Mouse (Mus musculus): ENCODE measurements around the gene Msx1. TPM values are rescaled to one million over a fixed set of nuclear protein-coding genes. Genes with fewer than 3 reads are reported as not detected.

Gene Msx1
- 4.7 and 6.2 TPM in 2 replicates for polyA plus RNA-seq (2012; rRNA removed)

GRCm38 (mm10) chr5:37824461-37824795, at the start of gene Msx1:
Gene Msx1, minus strand, starts transcription at chr5:37824583.
- Histone ChIP-seq H3K27ac (ENCODE audit: insufficient read depth, low read length) (peak within 1 kb of the TSS; percentile 46; the same call in 1 of the 2 replicates), H3K4me1 (ENCODE audit: control insufficient read depth, insufficient read depth, insufficient read length) (peaks cover 2% of the 10 kb centered on the region; the same call in 1 of the 2 replicates), H3K36me3 (ENCODE audit: control insufficient read depth, insufficient read depth, low read length) (no peaks in the 10 kb centered on the region), H3K27me3 (ENCODE audit: control insufficient read depth, insufficient read depth, low read length) (peaks cover 27% of the 10 kb centered on the region), H3K4me3 (ENCODE audit: extremely low read depth, insufficient read depth, insufficient read length) (peak within 1 kb of the TSS; percentile 48)
- TF ChIP-seq CTCF (IDR thresholded peaks at IDR 0.05; ENCODE audit: extremely low read depth, insufficient read depth, insufficient read length, insufficient replicate concordance) (no peak), POLR2A (IDR thresholded peaks at IDR 0.05; ENCODE audit: low read depth, low read length) (no peak)
- WGBS: 1% methylated on average over 37 of the region's 37 CpGs
- DNase-seq (ENCODE audit: low read depth in 1 of 2, low spot score in 2 of 2): no peak

DNA sequence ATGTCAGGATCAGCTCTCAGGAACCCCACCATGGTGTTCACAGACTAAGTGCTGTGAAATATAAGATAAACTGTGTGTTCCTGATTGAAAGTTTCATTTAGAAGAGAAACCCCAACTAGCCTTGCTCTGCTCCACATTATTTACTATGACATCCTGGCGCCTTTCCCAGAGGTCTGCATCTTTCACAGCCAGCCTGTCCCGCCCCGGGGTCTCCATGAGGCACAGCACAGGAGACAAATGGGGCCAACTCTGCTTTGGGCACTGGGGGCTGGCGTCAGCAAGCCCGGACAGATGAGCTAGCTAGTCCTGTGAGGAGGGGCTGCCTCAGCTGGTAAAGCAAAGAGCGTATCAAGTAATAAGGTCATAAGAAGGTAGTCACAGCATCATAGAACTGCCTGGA, 41.1 kb upstream of the Msx1 start:
- no peaks in the 10 kb centered on the region for H3K4me1 ChIP-seq (ENCODE audit: control insufficient read depth, insufficient read depth, insufficient read length)
- TF ChIP-seq CTCF (IDR thresholded peaks at IDR 0.05; ENCODE audit: extremely low read depth, insufficient read depth, insufficient read length, insufficient replicate concordance) (no peak), POLR2A (IDR thresholded peaks at IDR 0.05; ENCODE audit: low read depth, low read length) (no peak)
- no peak overlapping the region for H3K27ac ChIP-seq (ENCODE audit: insufficient read depth, low read length)
- DNase-seq (ENCODE audit: low read depth in 1 of 2, low spot score in 2 of 2): no peak
- no peak overlapping the region for H3K4me3 ChIP-seq (ENCODE audit: extremely low read depth, insufficient read depth, insufficient read length)
- 79% methylated on average over 6 of the region's 6 CpGs for WGBS
- no peaks in the 10 kb centered on the region for H3K36me3 ChIP-seq (ENCODE audit: control insufficient read depth, insufficient read depth, low read length)
- no peaks in the 10 kb centered on the region for H3K27me3 ChIP-seq (ENCODE audit: control insufficient read depth, insufficient read depth, low read length)

DNA sequence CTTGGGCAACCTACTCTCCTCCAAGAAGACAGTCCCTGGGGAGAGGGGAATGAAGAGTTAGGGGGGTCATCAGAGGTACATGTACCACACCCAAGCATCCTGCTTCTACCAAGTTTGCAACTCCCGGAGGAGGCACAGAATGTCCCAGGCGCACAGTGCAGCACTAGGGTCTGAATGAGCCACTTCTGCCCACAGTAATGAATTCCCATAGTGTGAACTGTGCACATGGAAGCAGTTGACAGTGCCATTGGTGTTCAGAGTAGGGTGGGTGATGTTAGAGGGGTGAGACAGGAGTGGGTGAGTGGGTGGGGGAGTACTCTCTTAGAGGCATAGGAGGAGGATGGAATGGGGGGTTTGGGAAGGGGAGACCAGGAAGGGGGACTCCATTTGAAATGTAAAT, 39.9 kb upstream of the Msx1 start:
- WGBS: 92% methylated on average over 2 of the region's 2 CpGs
- no peaks in the 10 kb centered on the region for H3K36me3 ChIP-seq (ENCODE audit: control insufficient read depth, insufficient read depth, low read length)
- H3K27me3 ChIP-seq (ENCODE audit: control insufficient read depth, insufficient read depth, low read length): no peaks in the 10 kb centered on the region
- no peak overlapping the region for H3K4me3 ChIP-seq (ENCODE audit: extremely low read depth, insufficient read depth, insufficient read length)
- no peak overlapping the region for H3K27ac ChIP-seq (ENCODE audit: insufficient read depth, low read length)
- no peaks in the 10 kb centered on the region for H3K4me1 ChIP-seq (ENCODE audit: control insufficient read depth, insufficient read depth, insufficient read length)
- TF ChIP-seq CTCF (IDR thresholded peaks at IDR 0.05; ENCODE audit: extremely low read depth, insufficient read depth, insufficient read length, insufficient replicate concordance) (no peak), POLR2A (IDR thresholded peaks at IDR 0.05; ENCODE audit: low read depth, low read length) (no peak)
- DNase-seq (ENCODE audit: low read depth in 1 of 2, low spot score in 2 of 2): no peak

- DNase-seq (ENCODE audit: low read depth in 1 of 2, low spot score in 2 of 2): no peak
- no peak for TF ChIP-seq POLR2A (IDR thresholded peaks at IDR 0.05; ENCODE audit: low read depth, low read length)
- no peak for TF ChIP-seq CTCF (IDR thresholded peaks at IDR 0.05; ENCODE audit: extremely low read depth, insufficient read depth, insufficient read length, insufficient replicate concordance)
- Histone ChIP-seq H3K27ac (ENCODE audit: insufficient read depth, low read length) (no peak overlapping the region), H3K27me3 (ENCODE audit: control insufficient read depth, insufficient read depth, low read length) (no peaks in the 10 kb centered on the region), H3K4me3 (ENCODE audit: extremely low read depth, insufficient read depth, insufficient read length) (no peak overlapping the region), H3K4me1 (ENCODE audit: control insufficient read depth, insufficient read depth, insufficient read length) (no peaks in the 10 kb centered on the region), H3K36me3 (ENCODE audit: control insufficient read depth, insufficient read depth, low read length) (no peaks in the 10 kb centered on the region)
- whole genome bisulfite sequencing: 84% methylated on average over 6 of the region's 6 CpGs
Observed at GRCm38 (mm10) chr5:37860846-37861245, 36.5 kb upstream of the Msx1 start.

GRCm38 (mm10) chr5:37860151-37860721, 35.9 kb upstream of the Msx1 start:
- TF ChIP-seq POLR2A (IDR thresholded peaks at IDR 0.05; ENCODE audit: low read depth, low read length) (no peak), CTCF (IDR thresholded peaks at IDR 0.05; ENCODE audit: extremely low read depth, insufficient read depth, insufficient read length, insufficient replicate concordance) (no peak)
- no peak for DNase-seq (ENCODE audit: low read depth in 1 of 2, low spot score in 2 of 2)

DNA sequence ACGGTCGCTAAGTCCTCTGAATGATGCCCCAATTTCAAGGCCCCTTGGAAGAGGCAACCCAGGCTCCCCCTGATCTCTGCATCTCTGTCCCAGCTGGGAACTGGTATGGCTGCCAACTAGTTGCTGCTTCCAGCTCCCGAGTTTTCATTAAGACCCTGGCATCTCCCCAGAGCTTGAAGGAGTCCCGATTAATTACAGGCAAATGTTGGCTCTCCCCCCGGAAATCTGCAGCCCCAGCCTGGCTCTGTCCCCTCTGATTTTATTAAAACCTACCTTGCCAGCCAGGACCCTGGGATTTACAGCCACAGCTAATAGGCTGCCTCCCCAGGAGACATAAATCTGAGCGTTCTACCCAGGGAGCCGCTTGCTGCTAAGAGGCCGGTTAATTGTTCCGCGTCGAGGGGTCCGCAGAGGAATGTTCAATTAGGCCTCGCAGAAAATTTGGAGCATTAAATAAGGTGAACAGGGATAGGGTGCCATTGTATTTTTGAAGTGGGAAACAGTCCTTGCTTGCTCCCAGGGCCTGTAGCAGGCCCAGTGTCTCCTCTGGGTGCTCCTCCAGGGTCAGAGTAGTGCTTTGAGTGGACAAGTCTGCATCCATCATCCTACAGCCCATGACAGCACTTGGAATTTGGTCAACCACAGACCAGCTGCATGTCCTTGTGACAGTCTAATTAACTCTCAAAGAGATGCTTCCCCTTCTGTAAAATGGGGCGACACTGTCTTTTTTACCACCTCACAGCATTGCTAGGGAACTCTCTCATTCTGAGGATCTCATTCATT, 33.6 kb upstream of the Msx1 start:
- H3K4me1 ChIP-seq (ENCODE audit: control insufficient read depth, insufficient read depth, insufficient read length): no peaks in the 10 kb centered on the region
- no peaks in the 10 kb centered on the region for H3K27me3 ChIP-seq (ENCODE audit: control insufficient read depth, insufficient read depth, low read length)
- WGBS: 66% methylated on average over 14 of the region's 14 CpGs

More at GRCm38 (mm10) chr5:37860151-37860721, 35.9 kb upstream of the Msx1 start:
- no peaks in the 10 kb centered on the region for H3K27me3 ChIP-seq (ENCODE audit: control insufficient read depth, insufficient read depth, low read length)
- no peak overlapping the region for H3K4me3 ChIP-seq (ENCODE audit: extremely low read depth, insufficient read depth, insufficient read length)
- H3K4me1 ChIP-seq (ENCODE audit: control insufficient read depth, insufficient read depth, insufficient read length): no peaks in the 10 kb centered on the region
- H3K36me3 ChIP-seq (ENCODE audit: control insufficient read depth, insufficient read depth, low read length): no peaks in the 10 kb centered on the region
- WGBS: 62% methylated on average over 7 of the region's 7 CpGs
- H3K27ac ChIP-seq (ENCODE audit: insufficient read depth, low read length): no peak overlapping the region

DNA sequence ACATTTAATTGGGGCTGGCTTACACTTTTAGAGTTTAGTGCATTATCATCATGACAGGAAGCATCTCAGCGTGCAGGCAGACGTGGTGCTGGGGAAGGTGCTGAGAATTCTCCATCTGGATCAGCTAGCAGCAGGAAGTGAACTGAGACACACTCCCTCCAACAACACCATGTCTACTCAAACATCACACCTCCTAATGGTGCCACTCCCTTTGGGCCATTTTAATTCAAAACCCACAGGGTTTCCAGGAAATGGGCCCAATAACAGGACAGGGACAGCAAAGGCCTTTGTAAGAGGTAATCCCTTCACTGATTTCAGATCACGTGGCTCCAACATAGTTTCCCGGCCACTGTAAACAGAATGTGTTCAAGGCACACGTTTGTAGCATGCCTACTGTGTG, 31.7 kb upstream of the Msx1 start:
- H3K27ac ChIP-seq (ENCODE audit: insufficient read depth, low read length): no peak overlapping the region
- H3K4me1 ChIP-seq (ENCODE audit: control insufficient read depth, insufficient read depth, insufficient read length): no peaks in the 10 kb centered on the region
- H3K36me3 ChIP-seq (ENCODE audit: control insufficient read depth, insufficient read depth, low read length): no peaks in the 10 kb centered on the region
- no peaks in the 10 kb centered on the region for H3K27me3 ChIP-seq (ENCODE audit: control insufficient read depth, insufficient read depth, low read length)
- 36% methylated on average over 5 of the region's 5 CpGs for WGBS
- H3K4me3 ChIP-seq (ENCODE audit: extremely low read depth, insufficient read depth, insufficient read length): no peak overlapping the region
- TF ChIP-seq POLR2A (IDR thresholded peaks at IDR 0.05; ENCODE audit: low read depth, low read length) (no peak), CTCF (IDR thresholded peaks at IDR 0.05; ENCODE audit: extremely low read depth, insufficient read depth, insufficient read length, insufficient replicate concordance) (no peak)
- DNase-seq (ENCODE audit: low read depth in 1 of 2, low spot score in 2 of 2): no peak

More for the DNA sequence above, 33.6 kb upstream of the Msx1 start:
- Histone ChIP-seq H3K27ac (ENCODE audit: insufficient read depth, low read length) (no peak overlapping the region), H3K36me3 (ENCODE audit: control insufficient read depth, insufficient read depth, low read length) (no peaks in the 10 kb centered on the region), H3K4me3 (ENCODE audit: extremely low read depth, insufficient read depth, insufficient read length) (no peak overlapping the region)
- TF ChIP-seq CTCF (IDR thresholded peaks at IDR 0.05; ENCODE audit: extremely low read depth, insufficient read depth, insufficient read length, insufficient replicate concordance) (no peak), POLR2A (IDR thresholded peaks at IDR 0.05; ENCODE audit: low read depth, low read length) (no peak)
- DNase-seq (ENCODE audit: low read depth in 1 of 2, low spot score in 2 of 2): no peak

All from spleen, adult 2 months (tissue).